Mouse (Mus musculus) left cerebral cortex, postnatal 25 days (tissue): ENCODE results near the gene Pacsin2. TPM values are rescaled to one million over a fixed set of nuclear protein-coding genes. Genes with fewer than 3 reads are reported as not detected.

Experiments used
- DNase-seq, 2 experiments: peaks; one replicate each; pipeline ENCODE4 v3.0.0; 2022; ENCODE audit warnings: low spot score in 2 of 2, mixed read lengths in 1 of 2
- intact Hi-C: fragments of 180-260 bp; cut with DNase I; formaldehyde crosslinking; loops from one replicate; pipeline ENCODE4 v1.15.1; 2025
- total RNA-seq, 2 experiments: library from RNA; stranded (reverse); gene quantifications; 2 replicates each; pipeline ENCODE4 v1.2.3; 2021

Pacsin2 gene
- total RNA-seq, 2 experiments from 2014 or later: 90.1 to 97.8 TPM

- DNase-seq: no peak
- intact Hi-C loops: no loop called here
Observed at GRCm38 (mm10) chr15:83430986-83431763, 33.2 kb downstream of the Pacsin2 start.

- DNase-seq: no peak
- intact Hi-C loops: no loop called here
Observed at GRCm38 (mm10) chr15:83430419-83430818, 34.0 kb downstream of the Pacsin2 start.

GRCm38 (mm10) chr15:83428586-83428985, 35.8 kb downstream of the Pacsin2 start:
- DNase-seq: no peak
- intact Hi-C loops: no loop called here

- DNase-seq: no peak
- intact Hi-C loops: no loop called here
Observed at GRCm38 (mm10) chr15:83427294-83428163, 36.9 kb downstream of the Pacsin2 start.

- no peak for DNase-seq
- intact Hi-C loops: no loop called here
Observed at GRCm38 (mm10) chr15:83425794-83426193, 38.6 kb downstream of the Pacsin2 start.

GRCm38 (mm10) chr15:83425277-83425676, 39.1 kb downstream of the Pacsin2 start:
- intact Hi-C loops: no loop called here
- DNase-seq: no peak

GRCm38 (mm10) chr15:83423589-83424384, 40.6 kb downstream of the Pacsin2 start:
- intact Hi-C loops: no loop called here

GRCm38 (mm10) chr15:83422299-83422981, 42.0 kb downstream of the Pacsin2 start:
- no peak for DNase-seq
- intact Hi-C loops: no loop called here

More at GRCm38 (mm10) chr15:83423589-83424384, 40.6 kb downstream of the Pacsin2 start:
- DNase-seq: no peak

- intact Hi-C loops: no loop called here
- DNase-seq: no peak
Observed at GRCm38 (mm10) chr15:83419562-83419961, 44.8 kb downstream of the Pacsin2 start.

GRCm38 (mm10) chr15:83418685-83419084, 45.7 kb downstream of the Pacsin2 start:
- DNase-seq: no peak
- intact Hi-C loops: no loop called here

GRCm38 (mm10) chr15:83417916-83418315, 46.5 kb downstream of the Pacsin2 start:
- intact Hi-C loops: no loop called here
- DNase-seq: peak in 1 of 2 experiments; percentile 29

GRCm38 (mm10) chr15:83417407-83417806, 47.0 kb downstream of the Pacsin2 start:
- peak; percentile 70 to 94 for DNase-seq
- intact Hi-C loops: no loop called here

- intact Hi-C loops: no loop called here
- no peak for DNase-seq
Observed at GRCm38 (mm10) chr15:83415391-83415790, 49.0 kb downstream of the Pacsin2 start.

GRCm38 (mm10) chr15:83411616-83412015, 52.8 kb downstream of the Pacsin2 start:
- intact Hi-C loops: no loop called here
- no peak for DNase-seq

GRCm38 (mm10) chr15:83410735-83411134, 53.7 kb downstream of the Pacsin2 start:
- no peak for DNase-seq
- intact Hi-C loops: no loop called here

- intact Hi-C loops: no loop called here
- no peak for DNase-seq
Observed at GRCm38 (mm10) chr15:83410270-83410669, 54.1 kb downstream of the Pacsin2 start.

- intact Hi-C loops: no loop called here
- DNase-seq: peak in 1 of 2 experiments; percentile 44
Observed at GRCm38 (mm10) chr15:83408692-83409442, 55.5 kb downstream of the Pacsin2 start.

- intact Hi-C loops: no loop called here
- no peak for DNase-seq
Observed at GRCm38 (mm10) chr15:83408216-83408615, 56.2 kb downstream of the Pacsin2 start.

GRCm38 (mm10) chr15:83407502-83407901, 56.9 kb downstream of the Pacsin2 start:
- intact Hi-C loops: no loop called here

More at GRCm38 (mm10) chr15:83407502-83407901, 56.9 kb downstream of the Pacsin2 start:
- no peak for DNase-seq
